Mouse (Mus musculus) cerebellum, postnatal 25 days (tissue): ENCODE results near the gene Prkacb.

Source experiments
- DNase-seq, 2 experiments: peaks; one replicate each; pipeline ENCODE4 v3.0.0; 2021; ENCODE audit warnings: mixed read lengths in 2 of 2

Gene Prkacb

DNA sequence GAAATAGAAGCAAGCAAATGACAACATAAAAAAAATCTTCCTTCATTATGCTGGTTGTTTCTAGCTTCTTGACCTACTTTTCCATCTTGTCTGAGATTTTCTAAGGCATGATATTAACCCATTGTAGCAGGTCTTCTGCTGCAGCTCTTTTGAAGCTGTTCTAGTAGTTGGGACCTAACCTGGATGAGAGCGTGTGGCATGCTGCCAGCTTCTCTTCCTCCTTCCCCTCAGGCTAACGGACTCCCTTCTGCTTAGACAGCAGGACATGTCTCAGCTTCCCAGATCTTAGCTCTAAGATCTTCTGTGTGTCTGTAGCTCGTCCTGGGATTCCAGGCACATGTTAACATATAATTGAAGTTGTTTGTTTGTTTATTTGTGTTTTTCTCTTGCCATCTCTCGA, 93.1 kb downstream of the Prkacb start:
- peak in 1 of 2 experiments; percentile 52 for DNase-seq

DNA sequence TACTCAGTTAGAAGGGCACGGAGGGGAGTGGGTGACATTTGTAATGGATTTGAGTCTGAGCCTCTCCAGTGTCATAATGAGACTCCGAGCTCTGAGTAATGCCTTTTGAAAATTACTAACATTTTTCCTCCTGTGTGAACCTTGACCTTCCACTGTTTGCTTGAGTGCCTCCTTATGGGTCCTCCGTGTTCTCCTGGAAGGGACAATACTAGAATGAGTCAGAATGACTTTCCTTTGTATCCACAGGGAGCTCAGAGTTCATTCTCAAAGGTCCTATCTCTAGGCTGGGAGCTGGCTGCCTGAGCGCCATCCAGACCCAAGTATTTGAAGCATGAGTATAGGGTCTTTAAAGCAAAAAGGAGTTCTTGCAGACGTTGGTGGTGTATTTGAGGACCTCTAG, 94.5 kb downstream of the Prkacb start:
- no peak for DNase-seq

DNA sequence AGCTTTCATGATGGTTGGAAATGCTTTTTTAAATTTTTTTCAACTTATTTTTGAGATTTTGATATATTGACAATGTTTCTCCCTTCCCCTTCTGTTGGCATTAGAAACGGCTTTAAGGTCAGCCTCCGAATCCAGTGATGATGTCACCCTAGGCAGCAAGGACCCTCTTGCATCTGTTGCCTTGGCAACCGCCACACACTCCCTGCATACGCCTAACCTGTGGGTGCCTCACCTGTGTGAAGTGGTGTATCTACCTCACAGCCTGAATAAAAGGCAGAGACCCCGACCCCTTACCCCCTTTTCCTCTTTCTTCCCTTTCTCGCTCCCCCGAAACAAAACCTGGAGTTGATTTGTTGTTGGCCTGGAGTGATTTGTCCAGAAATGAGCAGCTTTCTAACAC, 100.5 kb downstream of the Prkacb start:
- no peak for DNase-seq

DNA sequence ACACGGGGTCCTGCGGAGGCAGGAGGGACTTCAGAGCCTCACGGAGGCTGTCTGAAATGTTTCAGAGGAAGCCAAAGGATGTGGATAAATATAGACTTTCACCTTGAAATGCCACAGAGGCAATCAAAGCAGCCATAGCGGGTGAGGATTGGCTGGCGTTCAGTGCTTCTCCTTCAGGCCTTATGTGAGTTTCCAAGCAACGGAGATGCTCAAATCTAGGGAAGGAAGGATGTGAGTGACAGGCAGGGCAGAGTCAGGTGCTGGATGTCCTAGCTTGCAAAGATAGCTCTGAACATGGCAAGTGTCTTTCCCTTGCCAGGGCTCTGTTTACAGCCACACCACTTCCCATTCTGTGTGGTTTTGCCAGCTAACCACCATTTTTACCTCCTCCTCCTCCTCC, 101.2 kb downstream of the Prkacb start:
- peak in 1 of 2 experiments; percentile 10 for DNase-seq

DNA sequence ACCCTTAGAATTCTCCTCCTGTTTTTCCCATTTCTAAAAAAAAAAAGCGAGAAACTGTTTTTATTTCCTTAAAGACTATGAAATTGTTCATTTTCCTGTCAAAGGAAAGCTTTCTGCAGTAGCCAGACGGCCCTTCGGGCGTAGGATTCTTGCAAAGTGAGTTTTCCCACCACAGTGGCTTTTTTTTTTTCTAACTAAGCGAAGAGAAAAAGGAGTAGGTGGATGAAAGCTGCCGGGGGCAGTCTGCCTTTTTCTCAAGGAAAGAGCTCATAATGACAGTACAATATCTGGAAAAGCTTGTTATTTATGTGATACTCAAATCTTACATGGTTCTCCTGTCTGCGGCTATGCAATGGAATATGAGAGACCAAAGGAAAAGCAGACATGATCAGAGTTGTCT, 101.7 kb downstream of the Prkacb start:
- DNase-seq, result no peak

DNA sequence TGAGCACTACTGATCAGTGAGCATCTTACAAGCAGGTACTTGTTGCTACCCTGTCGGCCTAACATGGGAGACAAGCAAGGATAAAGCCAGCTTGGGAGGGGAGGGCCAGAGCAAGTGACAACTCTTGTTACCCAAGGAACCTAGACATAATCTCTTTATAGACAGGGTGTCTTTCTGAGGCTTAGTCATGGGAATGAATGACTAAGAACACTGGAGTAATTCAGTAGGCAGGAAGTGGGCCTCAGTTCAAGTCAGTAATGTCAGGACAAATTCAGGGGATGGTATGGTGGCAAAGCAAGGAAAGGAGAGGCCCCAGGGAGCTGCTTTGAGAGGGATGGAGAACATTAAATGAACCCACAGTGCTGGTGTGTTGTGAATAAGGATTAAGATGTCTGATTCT, 103.7 kb downstream of the Prkacb start:
- no peak for DNase-seq

DNA sequence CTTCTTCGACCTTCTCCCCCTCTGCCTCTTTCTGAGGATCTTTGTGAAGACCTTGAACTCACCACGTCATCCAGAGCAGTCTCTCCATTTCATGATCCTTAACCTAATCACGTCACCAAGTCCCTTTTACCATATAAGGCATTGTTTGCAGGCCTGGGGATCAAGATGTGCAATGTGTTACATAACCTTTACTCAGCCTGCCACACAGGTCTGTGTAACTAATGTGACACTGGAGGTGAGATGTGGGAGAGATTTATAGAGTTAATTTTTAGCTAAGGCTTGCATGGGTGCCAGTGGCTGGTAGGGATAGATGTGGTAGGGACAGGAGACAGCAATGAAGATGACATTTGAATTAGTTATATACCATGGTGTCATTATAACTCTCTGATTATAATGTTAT, 104.4 kb downstream of the Prkacb start:
- DNase-seq, result no peak

DNA sequence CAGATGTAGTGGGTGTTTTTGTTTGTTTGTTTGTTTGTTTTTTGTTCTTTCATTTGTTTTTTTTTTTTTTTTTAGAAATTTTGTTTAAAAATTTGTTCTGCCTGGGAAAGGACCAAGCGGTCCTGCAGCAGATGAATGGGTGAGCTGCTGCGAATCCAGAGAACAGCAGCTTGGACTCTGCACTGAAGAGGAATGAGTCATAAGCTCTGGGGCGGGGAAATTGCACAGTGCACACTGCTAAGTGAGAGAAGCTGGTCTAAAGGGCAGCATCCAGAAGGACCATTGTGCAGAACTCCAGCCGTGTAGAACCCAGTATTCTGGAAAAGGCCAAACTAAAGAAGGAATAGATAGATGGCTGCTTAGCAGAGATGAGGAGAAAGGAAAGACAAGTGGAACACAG, 108.7 kb downstream of the Prkacb start:
- DNase-seq, result no peak

DNA sequence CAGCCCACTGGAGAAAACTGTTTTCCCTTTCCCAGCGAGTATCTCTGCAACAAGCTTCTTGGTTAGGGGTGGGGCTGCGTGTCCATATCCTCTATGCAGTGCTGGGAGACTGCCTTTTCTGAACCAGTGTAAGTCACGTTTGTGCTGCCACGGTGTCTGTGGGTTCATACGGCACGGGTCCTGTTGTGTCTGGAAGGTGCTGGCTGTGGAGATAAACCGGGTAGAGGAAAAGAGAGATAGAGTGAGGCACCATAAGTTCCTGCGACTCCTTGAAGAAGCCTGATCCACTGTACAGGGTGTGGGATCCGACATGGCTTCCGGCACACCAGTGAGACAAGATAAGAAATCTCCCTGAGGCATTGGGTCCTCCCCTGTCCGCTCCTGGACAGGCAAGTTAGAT, 112.7 kb downstream of the Prkacb start:
- DNase-seq, result no peak

DNA sequence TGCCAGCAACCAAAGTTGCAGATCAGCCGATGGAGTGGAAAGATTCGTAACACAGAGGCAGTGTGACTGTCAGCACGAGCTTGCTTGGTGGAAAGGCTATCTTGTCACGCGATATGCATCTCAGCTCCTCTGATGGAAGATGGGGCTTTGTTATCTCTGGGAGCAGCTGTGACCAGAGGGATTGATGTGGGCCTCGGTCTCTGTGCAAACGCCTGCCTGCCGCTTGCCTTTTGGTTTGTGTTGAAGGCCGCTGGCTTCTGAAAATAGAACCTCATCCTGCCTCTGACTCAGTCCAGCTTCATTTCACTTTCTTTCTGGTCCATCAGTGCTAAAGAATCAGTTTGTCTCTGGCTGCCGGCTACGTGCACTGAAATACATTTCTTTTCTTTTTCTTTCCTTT, 113.8 kb downstream of the Prkacb start:
- DNase-seq, result no peak

DNA sequence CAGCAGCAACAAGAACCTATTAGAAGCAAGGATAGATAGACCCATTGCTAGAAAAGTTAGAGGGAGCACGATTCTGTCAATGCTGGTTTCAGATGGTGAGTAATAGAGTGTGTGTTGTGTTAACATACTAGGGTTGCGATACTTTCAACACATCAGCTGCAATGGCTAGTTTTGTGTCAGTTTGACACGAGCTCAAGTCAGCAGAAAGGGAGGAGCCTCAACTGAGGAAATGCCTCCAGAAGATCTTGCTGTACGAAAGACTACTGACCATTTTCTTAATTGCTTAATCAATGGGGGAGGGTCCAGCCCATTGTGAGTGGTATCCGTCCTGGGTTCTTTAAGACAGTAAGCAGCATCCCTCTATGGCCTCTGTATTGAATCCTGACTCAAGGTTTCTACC, 120.2 kb downstream of the Prkacb start:
- DNase-seq, result no peak

DNA sequence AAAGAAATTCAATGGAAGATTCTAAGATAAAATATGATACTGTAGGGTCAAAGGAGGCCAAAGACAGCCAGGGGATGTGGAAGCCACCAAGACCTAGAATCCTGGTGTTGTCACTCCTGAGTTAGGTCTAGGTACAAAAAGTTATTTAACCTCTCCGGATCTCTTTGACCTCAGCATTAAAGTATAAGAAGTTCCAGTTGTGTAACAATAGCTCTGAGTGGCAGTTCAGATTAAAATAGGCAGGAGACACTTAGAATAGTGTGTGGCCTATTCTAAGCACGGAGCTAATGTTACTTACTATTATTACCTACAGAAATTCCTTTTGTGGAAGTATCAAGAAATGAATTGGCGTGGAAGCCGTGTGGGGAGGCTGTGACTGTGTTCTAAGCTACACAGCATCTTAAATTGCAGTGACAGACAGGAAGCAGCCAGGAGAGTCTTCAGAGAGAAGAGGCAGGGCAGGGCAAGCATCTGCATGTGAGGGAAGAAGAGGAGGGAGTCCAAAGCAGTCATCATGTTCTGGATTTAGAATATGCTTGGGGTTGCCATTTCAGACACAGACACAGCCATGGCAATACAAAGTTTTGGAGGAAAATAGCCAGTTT, 125.6 kb downstream of the Prkacb start:
- no peak for DNase-seq

DNA sequence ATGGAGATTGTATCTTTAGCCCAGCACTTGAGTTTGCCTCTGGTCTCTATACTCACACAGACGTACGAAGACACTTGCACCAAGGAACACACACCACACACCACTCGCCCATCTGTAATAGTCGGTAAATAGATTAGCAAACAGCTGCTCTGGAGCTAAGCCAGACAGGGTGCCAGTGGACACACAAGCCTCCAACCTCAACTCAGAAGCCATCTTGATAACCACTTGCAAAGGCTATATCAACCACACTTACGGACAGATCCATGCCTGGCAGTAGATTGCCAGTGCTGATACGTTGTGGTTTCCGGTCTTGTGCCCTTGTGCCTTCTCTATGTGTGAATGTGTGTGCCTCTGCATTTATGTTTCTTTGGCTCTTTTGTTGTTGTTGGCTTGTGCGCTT, 126.4 kb downstream of the Prkacb start:
- DNase-seq, result no peak

DNA sequence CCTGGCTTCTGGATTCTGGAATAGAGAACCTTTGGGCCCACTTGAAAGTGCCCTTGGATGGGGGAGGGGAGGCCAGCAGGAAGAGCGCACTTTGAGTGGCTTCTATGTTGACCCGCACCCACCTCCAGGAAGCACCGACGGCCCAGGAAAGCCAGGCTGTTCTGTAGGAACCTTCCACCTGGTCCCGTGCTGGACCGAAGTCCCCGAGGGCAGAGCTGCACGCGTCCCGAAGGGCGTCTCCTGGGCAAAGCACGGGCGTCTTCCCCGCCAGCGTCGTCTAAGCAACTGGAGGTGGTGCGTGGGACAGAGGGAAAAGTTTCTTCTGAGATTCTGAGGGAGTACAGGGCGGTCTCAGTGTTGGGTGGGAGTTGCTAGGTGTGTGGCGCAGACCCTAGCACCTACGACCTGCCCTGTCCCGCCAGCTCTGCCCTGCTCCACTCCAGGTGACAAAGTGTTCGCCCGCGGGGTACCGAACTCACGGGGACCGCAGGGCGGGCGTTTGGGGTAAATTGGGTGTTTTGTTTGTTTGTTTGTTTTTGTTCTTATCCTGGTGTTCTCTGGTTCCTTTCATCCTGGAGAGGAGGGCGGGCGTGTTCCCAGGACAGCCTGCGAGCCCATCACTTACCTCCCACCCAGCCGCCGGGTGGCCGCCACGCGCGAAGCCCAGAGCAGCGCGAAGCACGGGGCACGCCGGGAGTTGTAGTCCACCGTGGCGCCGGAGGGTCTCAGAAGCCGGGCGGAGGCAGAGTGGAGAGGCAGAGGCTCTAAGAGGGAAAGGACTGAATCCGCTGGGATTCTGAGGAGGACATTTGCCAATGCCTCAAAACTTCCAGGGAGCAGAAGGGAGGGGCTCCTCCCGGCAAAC, 127.7 kb downstream of the Prkacb start, which contains the start of gene Samd13:
Gene Samd13, minus strand, starts transcription at position 782 of the 865 bp plus-strand sequence.
- peak; percentile 47 to 66 for DNase-seq

DNA sequence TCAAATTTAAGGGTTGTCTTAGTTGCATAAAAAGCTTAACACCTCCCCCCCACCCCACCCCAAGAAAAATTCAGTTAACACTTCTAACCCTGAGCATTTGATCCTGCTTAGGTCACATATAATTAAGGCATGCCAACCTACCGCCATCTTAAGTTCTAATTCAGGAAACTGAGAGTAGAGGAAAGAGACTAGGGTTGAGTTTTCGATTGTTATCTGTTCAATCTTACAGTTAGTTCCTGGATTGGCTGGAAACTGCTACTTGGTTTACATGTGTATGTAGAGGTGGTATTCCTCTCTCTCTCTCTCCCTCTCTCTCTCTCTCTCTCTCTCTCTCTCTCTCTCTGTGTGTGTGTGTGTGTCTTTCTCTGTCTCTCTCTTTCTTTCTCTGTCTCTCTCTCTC, 129.7 kb downstream of the Prkacb start:
- DNase-seq, result no peak

DNA sequence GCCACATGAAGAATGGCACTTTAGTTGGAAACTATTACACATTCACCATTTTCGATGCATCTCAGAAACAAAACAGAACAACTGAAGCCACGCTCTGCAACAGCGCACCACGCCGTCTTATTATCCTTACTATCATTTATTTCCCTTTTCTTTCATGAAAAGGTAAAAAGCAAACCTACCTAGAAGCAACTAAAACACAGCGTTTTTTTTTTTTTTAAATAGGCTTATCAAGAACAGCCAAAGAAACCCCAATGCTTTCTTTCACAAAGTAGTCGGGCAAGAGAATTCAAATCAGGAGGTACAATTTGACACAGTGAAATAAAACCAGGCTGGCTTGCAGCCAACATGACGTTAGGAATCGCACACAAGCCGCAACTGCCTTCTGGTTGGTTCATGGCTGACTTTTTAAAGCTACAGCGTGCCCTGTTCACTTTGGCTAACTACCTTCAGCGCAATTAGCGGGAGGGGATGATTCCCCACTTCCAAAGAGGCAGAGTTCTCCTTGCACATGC, 130.6 kb downstream of the Prkacb start:
- peak; percentile 33 to 64 for DNase-seq

DNA sequence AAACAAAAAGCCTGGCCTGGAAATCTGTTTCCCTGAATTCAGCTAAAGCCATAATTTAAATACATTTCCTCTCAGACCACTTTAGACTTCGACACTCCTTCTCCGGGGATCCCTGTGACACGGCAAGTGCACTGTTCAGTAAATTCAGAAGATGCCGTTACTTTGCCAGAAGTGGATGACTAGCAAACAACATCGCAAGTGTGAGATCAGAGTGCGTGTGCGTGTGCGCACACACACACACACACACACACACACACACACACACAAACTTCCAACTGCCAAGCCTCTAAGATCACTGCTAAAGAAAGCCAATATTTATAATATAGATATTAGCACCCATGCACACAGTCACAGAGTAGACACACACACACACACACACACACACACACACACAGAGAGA, 131.1 kb downstream of the Prkacb start:
- DNase-seq, result no peak

DNA sequence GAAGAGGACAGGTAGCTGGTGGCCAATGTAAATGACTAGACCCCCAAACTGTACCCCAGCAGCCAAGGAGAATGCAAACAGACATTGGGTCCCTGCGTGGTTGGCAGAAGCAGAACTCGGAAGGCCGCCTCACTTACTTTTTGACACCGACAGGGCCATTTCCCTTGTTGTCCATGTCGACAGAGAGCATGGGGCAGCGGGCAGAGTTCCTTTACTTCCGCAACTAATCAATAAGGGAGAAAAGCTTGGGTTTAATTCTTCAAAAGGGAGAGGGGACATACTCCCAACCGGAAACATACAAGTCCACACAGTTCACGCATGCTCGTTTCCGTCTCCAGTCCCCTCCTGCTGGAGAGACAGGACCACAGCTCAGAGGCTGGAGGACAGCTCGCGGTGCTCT, 132.2 kb downstream of the Prkacb start:
- no peak for DNase-seq

DNA sequence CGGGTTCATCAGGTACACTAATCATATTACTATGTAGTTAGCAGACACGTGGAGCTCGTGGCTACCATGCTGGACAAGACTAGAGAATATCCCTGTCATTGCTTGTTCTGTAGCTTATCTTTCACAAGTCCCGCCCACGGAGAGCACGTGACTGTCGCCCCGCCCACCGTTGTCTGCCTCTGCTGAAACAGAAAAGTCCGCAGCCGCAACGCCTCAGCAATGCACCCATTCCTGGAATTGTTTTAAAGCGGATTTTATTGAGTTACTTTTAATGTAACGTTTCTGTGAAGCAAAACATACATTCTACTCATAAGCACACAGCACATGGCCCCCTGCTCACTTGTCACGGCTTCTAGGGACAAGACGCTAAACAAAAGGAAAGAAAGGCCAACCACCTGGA, 133.1 kb downstream of the Prkacb start:
- DNase-seq, result no peak
